Mouse (Mus musculus) kidney, adult 2 months (tissue): ENCODE measurements at regions not wholly inside any gene's neighbourhood (a gene's known extent, or its start where the extent isn't known, plus 50 kb on each side); places are given as distances from the start of the nearest gene placed in this dataset.

ENCODE experiments used
- CTCF ChIP-seq: fragments of 200-500 bp; conservative IDR thresholded peaks from 2 replicates; pipeline ENCODE4 v1.5.1; 2011; ENCODE audit warnings: low read depth, mild to moderate bottlenecking, control low read depth, low read length, moderate library complexity, mixed read lengths; ENCODE audit not compliant: insufficient read depth, insufficient read length
- POLR2A ChIP-seq: fragments of 200-500 bp; IDR thresholded peaks from one replicate; pipeline ENCODE4 v1.6.1; 2011; ENCODE audit warnings: low read depth, low read length, control low read depth

DNA sequence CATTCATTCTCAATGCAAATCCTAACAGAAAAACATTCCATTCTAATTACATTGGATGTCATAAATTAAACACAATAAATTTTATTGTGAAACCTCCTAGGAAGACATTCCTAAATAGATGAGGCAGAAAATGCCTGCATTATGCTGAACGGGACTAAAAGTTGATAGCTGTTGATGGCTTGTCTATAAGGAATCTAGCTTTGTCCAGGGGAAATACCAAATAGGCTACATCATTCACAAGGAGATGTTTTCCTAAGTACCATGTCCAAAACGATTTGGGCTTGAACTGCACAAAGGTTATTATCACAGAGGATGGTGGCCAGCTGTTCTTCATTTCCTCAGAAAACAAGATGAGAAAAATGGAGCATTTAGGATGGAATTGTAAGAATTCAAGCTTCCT is 494.5 kb upstream of the Gm9747 start:
- no peak for TF ChIP-seq CTCF
- no peak for TF ChIP-seq POLR2A
